Mouse (Mus musculus) G1E (cell line): ENCODE results near the gene Asb6.

Source experiments
- CTCF ChIP-seq: IDR thresholded peaks from 2 replicates; pipeline ENCODE4 v1.5.1; 2012; ENCODE audit warnings: low read depth, low read length, inconsistent platforms, mixed read lengths
- GATA1 ChIP-seq: IDR thresholded peaks from 2 replicates; pipeline ENCODE4 v1.6.1; 2012; ENCODE audit warnings: borderline replicate concordance, low read length, inconsistent platforms, mixed read lengths
- POLR2AphosphoS5 ChIP-seq: IDR thresholded peaks from 2 replicates; pipeline ENCODE4 v1.6.1; 2012; ENCODE audit warnings: low read depth, low read length, inconsistent platforms; ENCODE audit not compliant: insufficient replicate concordance

DNA sequence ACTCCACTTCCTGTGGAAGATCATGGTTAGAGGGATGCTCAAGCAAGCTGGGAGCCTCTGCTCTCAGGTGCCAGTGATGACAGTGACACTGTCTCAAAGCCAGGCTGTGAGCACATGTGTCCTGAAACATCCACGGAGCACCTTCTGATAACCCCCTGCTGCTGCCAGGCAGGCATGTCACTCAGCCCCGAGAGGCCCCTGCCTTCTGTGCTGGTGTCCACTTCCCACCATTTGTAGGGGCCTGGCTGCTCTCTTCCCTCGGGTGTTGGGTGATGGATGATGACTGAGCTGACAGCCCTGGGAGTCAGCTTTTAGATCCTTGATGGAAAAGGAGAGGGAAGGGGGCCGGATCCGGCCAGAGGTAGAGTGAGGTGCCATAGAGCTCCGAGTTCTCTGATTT is 16.6 kb upstream of the Asb6 start:
- TF ChIP-seq POLR2AphosphoS5: no peak
- no peak for TF ChIP-seq CTCF
- no peak for TF ChIP-seq GATA1
